Mouse (Mus musculus): ENCODE data around the gene Klf8. TPM values are rescaled to one million over a fixed set of nuclear protein-coding genes. Genes with fewer than 3 reads are reported as not detected.

The Klf8 gene
- 0.05 and 0.08 TPM in 2 replicates for polyA plus RNA-seq (2012; rRNA removed; ENCODE audit: low replicate concordance)

DNA sequence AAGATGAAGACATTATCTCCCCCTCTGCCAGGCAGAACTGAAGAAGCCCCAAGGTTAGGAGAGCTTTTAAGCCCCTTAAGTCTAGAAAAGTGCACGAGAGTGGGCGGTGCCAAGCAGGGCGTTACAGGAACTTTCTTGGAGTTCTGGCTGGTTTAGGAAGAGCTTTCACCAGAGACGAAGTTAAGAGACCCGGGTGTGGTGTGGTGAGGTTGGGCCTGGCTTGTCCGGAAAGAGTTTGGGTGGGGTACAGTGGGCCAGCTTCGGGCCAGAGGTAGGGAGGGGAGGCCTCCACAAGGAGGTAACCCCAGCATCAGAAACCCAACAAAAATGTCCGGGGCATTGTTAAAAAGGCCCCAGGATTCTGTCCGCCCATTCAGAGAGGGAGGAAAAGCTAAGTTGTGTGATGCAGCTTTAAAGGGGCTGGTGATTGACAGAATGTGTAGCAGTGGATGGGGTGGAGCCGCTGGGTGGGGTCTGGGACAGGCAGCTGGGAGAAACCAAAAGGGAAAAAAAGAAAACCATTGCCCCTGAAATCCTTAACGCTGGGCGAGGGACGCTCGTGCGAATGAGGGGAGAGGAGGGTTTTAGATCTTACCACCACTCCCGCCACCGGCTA, at the start of gene Klf8:
Gene Klf8 (plus strand): TSS at position 163 of the 616 bp plus-strand sequence.

Other genes with a start within 250 kb of the Klf8 start
- not detected in 2 replicates for gene Usp51, start 231.0 kb upstream of the Klf8 start, polyA plus RNA-seq (2012; rRNA removed; ENCODE audit: low replicate concordance)
- 0.94 and 2.5 TPM in 2 replicates for gene Mageh1, start 199.9 kb upstream of the Klf8 start, polyA plus RNA-seq (2012; rRNA removed; ENCODE audit: low replicate concordance)
- gene Foxr2, start 118.7 kb upstream of the Klf8 start, polyA plus RNA-seq (2012; rRNA removed; ENCODE audit: low replicate concordance), result not detected in 2 replicates
- 0.26 and 0.69 TPM in 2 replicates for gene Rragb, start 97.5 kb upstream of the Klf8 start, polyA plus RNA-seq (2012; rRNA removed; ENCODE audit: low replicate concordance)